Mouse (Mus musculus) ES-Bruce4 (cell line): ENCODE measurements at regions not wholly inside any gene's neighbourhood (a gene's known extent, or its start where the extent isn't known, plus 50 kb on each side); places are given as distances from the start of the nearest gene placed in this dataset.

Experiments
- CTCF ChIP-seq: IDR thresholded peaks from one replicate; pipeline ENCODE4 v1.8.1; 2011; ENCODE audit warnings: low read depth, low read length
- EP300 ChIP-seq: IDR thresholded peaks from 2 replicates; pipeline ENCODE4 v1.6.1; 2011; ENCODE audit warnings: low read depth, low read length; ENCODE audit not compliant: insufficient read depth

DNA sequence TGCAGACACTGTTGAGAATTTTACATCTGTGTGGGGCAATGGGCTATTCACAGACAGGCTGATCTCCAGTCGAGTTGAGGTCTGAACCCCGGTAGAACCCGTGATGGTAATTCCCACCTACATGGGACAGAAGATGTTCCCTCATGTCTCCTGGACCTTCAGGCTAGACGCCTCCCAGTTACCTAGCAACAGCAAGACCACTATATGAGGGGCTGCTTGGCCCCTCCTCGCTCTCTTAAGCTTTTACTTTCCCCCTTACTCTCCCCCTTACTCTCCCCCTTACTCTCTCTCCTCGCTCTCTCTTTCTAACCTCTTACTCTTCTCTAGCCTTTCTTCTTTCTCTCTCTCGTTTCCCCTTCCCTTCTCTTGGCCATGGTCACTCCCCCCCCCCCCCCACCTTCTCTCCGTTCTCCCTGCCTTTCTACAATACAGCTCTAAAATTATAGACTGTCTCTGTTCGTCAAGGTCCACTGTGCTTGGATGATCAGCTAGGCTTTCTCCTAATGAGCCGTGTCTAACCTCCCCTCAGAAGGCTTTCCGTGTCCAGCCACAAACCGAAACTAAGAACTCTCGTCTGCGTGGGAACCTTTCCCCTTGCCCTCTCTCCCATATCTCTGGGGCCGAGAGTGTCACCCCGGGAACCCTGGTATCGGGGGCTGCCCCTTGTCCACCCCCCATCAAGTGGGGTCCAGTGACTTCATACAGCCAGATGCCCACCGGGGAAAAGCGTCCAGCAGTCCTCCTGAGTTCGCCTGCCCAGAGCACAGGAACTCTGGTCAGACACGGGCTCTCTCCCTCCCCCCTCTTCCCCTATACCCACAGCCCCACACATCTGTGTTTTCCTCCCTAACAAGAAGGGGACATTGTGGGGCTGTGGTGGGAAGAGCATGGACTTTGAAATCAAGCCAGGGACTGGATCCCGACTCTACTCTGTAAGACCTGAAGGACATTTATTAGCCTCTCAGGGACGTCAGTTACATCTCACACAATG lies 60.6 kb upstream of the Enpep start:
- TF ChIP-seq CTCF (no peak), EP300 (no peak)
